Mouse (Mus musculus) ES-Bruce4 (cell line): ENCODE results near the gene Actr8. TPM values are rescaled to one million over a fixed set of nuclear protein-coding genes. Genes with fewer than 3 reads are reported as not detected.

ENCODE experiments used
- H3K27ac ChIP-seq: 2 replicates; pipeline ENCODE4 v1.5.1; 2012; ENCODE audit warnings: low read length, inconsistent platforms; ENCODE audit not compliant: insufficient read depth
- H3K27me3 ChIP-seq: 2 replicates; pipeline ENCODE4 v1.6.1; 2012; ENCODE audit warnings: mild to moderate bottlenecking, low read length, inconsistent platforms; ENCODE audit not compliant: control insufficient read depth, poor library complexity, insufficient read depth, severe bottlenecking
- H3K36me3 ChIP-seq: 2 replicates; pipeline ENCODE4 v1.6.1; 2012; ENCODE audit warnings: inconsistent platforms, mild to moderate bottlenecking, low read length, moderate library complexity; ENCODE audit not compliant: control insufficient read depth, poor library complexity, insufficient read depth, severe bottlenecking
- H3K4me1 ChIP-seq: one replicate; pipeline ENCODE4 v1.8.1; 2011; ENCODE audit warnings: low read length; ENCODE audit not compliant: control insufficient read depth, insufficient read depth
- H3K4me3 ChIP-seq: 2 replicates; pipeline ENCODE4 v1.5.1; 2011; ENCODE audit warnings: low read depth, mild to moderate bottlenecking, low read length
- H3K9ac ChIP-seq: 2 replicates; pipeline ENCODE4 v1.6.1; 2012; ENCODE audit warnings: low read depth, mild to moderate bottlenecking, inconsistent platforms; ENCODE audit not compliant: poor library complexity, severe bottlenecking
- H3K9me3 ChIP-seq: replicated peaks from 2 replicates; pipeline ENCODE4 v1.6.1; 2012; ENCODE audit warnings: mild to moderate bottlenecking, low read length, inconsistent platforms; ENCODE audit not compliant: control insufficient read depth, poor library complexity, insufficient read depth, severe bottlenecking
- CTCF ChIP-seq: IDR thresholded peaks from one replicate; pipeline ENCODE4 v1.8.1; 2011; ENCODE audit warnings: low read depth, low read length
- EP300 ChIP-seq: IDR thresholded peaks from 2 replicates; pipeline ENCODE4 v1.6.1; 2011; ENCODE audit warnings: low read depth, low read length; ENCODE audit not compliant: insufficient read depth
- POLR2A ChIP-seq: IDR thresholded peaks from one replicate; pipeline ENCODE4 v1.8.1; 2011; ENCODE audit warnings: low read length; ENCODE audit not compliant: insufficient read depth
- polyA plus RNA-seq: library from polyadenylated mRNA; stranded (reverse); fragments of >200 nt; gene quantifications from 2 replicates; pipeline ENCODE4 v1.2.4, GENCODE M21; 2011; ENCODE audit warnings: low read depth; ENCODE audit not compliant: missing spikeins, insufficient read depth, insufficient read length

Actr8 gene
- polyA plus RNA-seq, 1 experiment: 54.7 TPM

- Histone ChIP-seq H3K9me3 (no peaks in the 10 kb centered on the region), H3K4me3 (no peak overlapping the region), H3K4me1 (no peaks in the 10 kb centered on the region), H3K27ac (no peak overlapping the region), H3K36me3 (no peaks in the 10 kb centered on the region), H3K9ac (no peak overlapping the region), H3K27me3 (no peaks in the 10 kb centered on the region)
- TF ChIP-seq EP300: no peak
- no peak for TF ChIP-seq POLR2A
- TF ChIP-seq CTCF: no peak
Observed at GRCm38 (mm10) chr14:30016666-30017065, 38.5 kb downstream of the Actr8 start.

- Histone ChIP-seq H3K27me3 (no peaks in the 10 kb centered on the region), H3K9ac (no peak overlapping the region), H3K36me3 (no peaks in the 10 kb centered on the region), H3K4me1 (no peaks in the 10 kb centered on the region), H3K27ac (no peak overlapping the region), H3K9me3 (no peaks in the 10 kb centered on the region), H3K4me3 (no peak overlapping the region)
- TF ChIP-seq EP300 (no peak), POLR2A (no peak), CTCF (no peak)
Observed at GRCm38 (mm10) chr14:30017794-30018462, 39.8 kb downstream of the Actr8 start.

GRCm38 (mm10) chr14:30018463-30018801, 40.3 kb downstream of the Actr8 start:
- TF ChIP-seq EP300: no peak
- TF ChIP-seq CTCF: no peak
- TF ChIP-seq POLR2A: no peak
- no peaks in the 10 kb centered on the region for H3K27me3 ChIP-seq
- H3K9me3 ChIP-seq: no peaks in the 10 kb centered on the region
- H3K4me3 ChIP-seq: no peak overlapping the region
- H3K36me3 ChIP-seq: no peaks in the 10 kb centered on the region
- no peaks in the 10 kb centered on the region for H3K4me1 ChIP-seq
- no peak overlapping the region for H3K9ac ChIP-seq
- H3K27ac ChIP-seq: no peak overlapping the region

- Histone ChIP-seq H3K27ac (no peak overlapping the region), H3K9ac (no peak overlapping the region), H3K4me1 (no peaks in the 10 kb centered on the region), H3K36me3 (no peaks in the 10 kb centered on the region), H3K27me3 (no peaks in the 10 kb centered on the region), H3K4me3 (no peak overlapping the region), H3K9me3 (no peaks in the 10 kb centered on the region)
- TF ChIP-seq EP300: no peak
- TF ChIP-seq POLR2A: no peak
- TF ChIP-seq CTCF: no peak
Observed at GRCm38 (mm10) chr14:30018846-30019245, 40.7 kb downstream of the Actr8 start.

GRCm38 (mm10) chr14:30019375-30019774, 41.2 kb downstream of the Actr8 start:
- Histone ChIP-seq H3K9ac (no peak overlapping the region), H3K9me3 (no peaks in the 10 kb centered on the region), H3K36me3 (no peaks in the 10 kb centered on the region), H3K4me1 (no peaks in the 10 kb centered on the region), H3K27me3 (no peaks in the 10 kb centered on the region), H3K4me3 (no peak overlapping the region), H3K27ac (no peak overlapping the region)
- TF ChIP-seq CTCF (no peak), EP300 (no peak), POLR2A (no peak)

GRCm38 (mm10) chr14:30019792-30020575, 41.8 kb downstream of the Actr8 start:
- H3K27me3 ChIP-seq: no peaks in the 10 kb centered on the region
- H3K27ac ChIP-seq: no peak overlapping the region
- no peaks in the 10 kb centered on the region for H3K4me1 ChIP-seq
- TF ChIP-seq CTCF (no peak), POLR2A (no peak), EP300 (no peak)
- H3K9me3 ChIP-seq: no peaks in the 10 kb centered on the region
- H3K4me3 ChIP-seq: no peak overlapping the region
- H3K9ac ChIP-seq: no peak overlapping the region
- H3K36me3 ChIP-seq: no peaks in the 10 kb centered on the region
